Mouse (Mus musculus) embryo, embryonic 9.5 days (tissue): ENCODE measurements around the gene Slc25a16.
"Not testable (repeated sequence)": the region's sequence is repeated elsewhere in the genome, so short reads cannot be mapped to it uniquely, and the experiment has no call there.

Experiments
- DNase-seq: peaks from one replicate; pipeline ENCODE4 v3.0.0-alpha.2; 2017; ENCODE audit errors: extremely low spot score

The Slc25a16 gene

GRCm38 (mm10) chr10:62902829-62903228 lies 17.6 kb upstream of the Slc25a16 start:
- DNase-seq: no peak

- no peak for DNase-seq
Observed at GRCm38 (mm10) chr10:62906336-62906735, 14.1 kb upstream of the Slc25a16 start.

GRCm38 (mm10) chr10:62908896-62909295 lies 11.5 kb upstream of the Slc25a16 start, which contains the start of gene Tet1:
Gene Tet1, minus strand, starts transcription at chr10:62908996.
- not testable (repeated sequence) for DNase-seq

- no peak for DNase-seq
Observed at GRCm38 (mm10) chr10:62911120-62911519, 9.3 kb upstream of the Slc25a16 start.

GRCm38 (mm10) chr10:62918985-62919384 lies 1.4 kb upstream of the Slc25a16 start:
- DNase-seq: no peak

GRCm38 (mm10) chr10:62920766-62921156 lies 328 bp downstream of the Slc25a16 start:
- DNase-seq: no peak

GRCm38 (mm10) chr10:62924096-62924635 lies 3.7 kb downstream of the Slc25a16 start:
- DNase-seq: no peak

- DNase-seq: no peak
Observed at GRCm38 (mm10) chr10:62932381-62932780, 11.9 kb downstream of the Slc25a16 start.

- DNase-seq: no peak
Observed at GRCm38 (mm10) chr10:62944975-62945580, 24.6 kb downstream of the Slc25a16 start.

- peak; percentile 88 for DNase-seq
Observed at GRCm38 (mm10) chr10:62946738-62947471, 26.5 kb downstream of the Slc25a16 start, which contains the start of gene Dna2. Gene Dna2, plus strand, starts transcription at chr10:62947026.

GRCm38 (mm10) chr10:62948551-62948950 lies 28.1 kb downstream of the Slc25a16 start:
- no peak for DNase-seq

- DNase-seq: no peak
Observed at GRCm38 (mm10) chr10:62963956-62964355, 43.5 kb downstream of the Slc25a16 start.

GRCm38 (mm10) chr10:62965796-62966195 lies 45.4 kb downstream of the Slc25a16 start:
- no peak for DNase-seq

- no peak for DNase-seq
Observed at GRCm38 (mm10) chr10:62966291-62966690, 45.9 kb downstream of the Slc25a16 start.

- no peak for DNase-seq
Observed at GRCm38 (mm10) chr10:62971821-62972220, 51.4 kb downstream of the Slc25a16 start.

- DNase-seq: no peak
Observed at GRCm38 (mm10) chr10:62979667-62980038, 59.2 kb downstream of the Slc25a16 start.

GRCm38 (mm10) chr10:62980039-62980954 lies 59.9 kb downstream of the Slc25a16 start, which contains the start of gene Rufy2:
Gene Rufy2, plus strand, starts transcription at chr10:62980223.
- DNase-seq: peak; percentile 89

GRCm38 (mm10) chr10:62984072-62984471 lies 63.6 kb downstream of the Slc25a16 start:
- DNase-seq: no peak

- no peak for DNase-seq
Observed at GRCm38 (mm10) chr10:62984495-62984894, 64.1 kb downstream of the Slc25a16 start.

GRCm38 (mm10) chr10:62987341-62987740 lies 66.9 kb downstream of the Slc25a16 start:
- DNase-seq: no peak

- no peak for DNase-seq
Observed at GRCm38 (mm10) chr10:62990636-62991035, 70.2 kb downstream of the Slc25a16 start.

GRCm38 (mm10) chr10:62993991-62994390 lies 73.6 kb downstream of the Slc25a16 start:
- DNase-seq: no peak
